Mouse (Mus musculus): ENCODE data around the gene Gas7.

DNA sequence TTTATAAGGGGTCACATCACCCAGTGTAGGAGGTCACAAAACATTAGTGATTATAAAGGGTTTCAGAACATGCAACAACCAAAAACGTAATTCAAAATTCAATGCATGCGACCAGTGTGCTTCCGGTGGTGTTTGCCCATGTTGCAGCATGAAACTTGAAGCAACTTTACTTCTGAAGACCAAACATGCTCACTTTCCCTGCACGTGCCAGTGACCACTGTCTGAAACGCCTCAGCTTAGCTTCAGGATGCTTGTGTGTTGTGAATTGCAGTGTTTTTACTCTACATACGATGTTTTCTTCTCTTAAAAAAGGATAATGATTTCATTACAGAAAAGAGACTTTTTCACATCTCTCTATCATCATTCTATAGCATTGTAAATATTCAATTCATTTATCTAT lies 283.1 kb downstream of the Gas7 start:
- TF ChIP-seq CTCF (IDR thresholded peaks at IDR 0.05; ENCODE audit: low read depth) (no peak), EP300 (IDR thresholded peaks at IDR 0.05; ENCODE audit: low read depth) (no peak)
